Mouse (Mus musculus) CH12.LX (cell line): Measurements from ENCODE around the gene Defb25.

Source experiments
- ETS1 ChIP-seq: conservative IDR thresholded peaks from 2 replicates; pipeline ENCODE4 v1.6.1; 2012; ENCODE audit warnings: low read depth, mild to moderate bottlenecking, inconsistent platforms, low read length, improper control_type of control experiment, moderate library complexity
- UBTF ChIP-seq: IDR thresholded peaks from 2 replicates; pipeline ENCODE4 v1.6.1; 2012; ENCODE audit warnings: low read depth, mild to moderate bottlenecking, inconsistent platforms, low read length, improper control_type of control experiment, moderate library complexity
- USF1 ChIP-seq: IDR thresholded peaks from 2 replicates; pipeline ENCODE4 v1.6.1; 2014; ENCODE audit warnings: low read depth, mild to moderate bottlenecking, inconsistent platforms, low read length, improper control_type of control experiment
- USF2 ChIP-seq: conservative IDR thresholded peaks from 2 replicates; pipeline ENCODE4 v1.6.1; 2011; ENCODE audit warnings: low read depth, low read length, improper control_type of control experiment

GRCm38 (mm10) chr2:152620367-152621134, 2.3 kb downstream of the Defb25 start:
- TF ChIP-seq UBTF (no peak), USF2 (no peak), USF1 (no peak), ETS1 (no peak)
